In genomic region chr10:106058050-106058449, GRCm38 (mm10) we compare ENCODE assay signal across 14 mouse cellular contexts.
"Had no signal": no experiment of that assay in that cellular context is flagged by ENCODE, and none has a peak within 500 bp of the region (broad histone marks: within the 10 kb centered on the region; RNA-seq: fewer than 3 reads in every experiment).

No protein-coding gene starts in this region.

- H3K4me3 ChIP-seq: embryonic facial prominence, embryonic 10.5 days; embryonic facial prominence, embryonic 12.5 days; embryonic facial prominence, embryonic 13.5 days; embryonic facial prominence, embryonic 15.5 days; erythroblast, embryonic 14.5 days; forebrain, embryonic 10.5 days; forebrain, embryonic 12.5 days; forebrain, embryonic 13.5 days; forebrain, embryonic 15.5 days; gastrocnemius, adult 2 months; heart, adult 2 months had no signal

- H3K27me3 ChIP-seq: embryonic facial prominence, embryonic 12.5 days; embryonic facial prominence, embryonic 13.5 days; embryonic facial prominence, embryonic 15.5 days; forebrain, embryonic 12.5 days; forebrain, embryonic 13.5 days; forebrain, embryonic 15.5 days had no signal

- H3K9me3 ChIP-seq: embryonic facial prominence, embryonic 10.5 days; embryonic facial prominence, embryonic 12.5 days; embryonic facial prominence, embryonic 13.5 days; embryonic facial prominence, embryonic 15.5 days; forebrain, embryonic 10.5 days; forebrain, embryonic 12.5 days; forebrain, embryonic 13.5 days; forebrain, embryonic 15.5 days had no signal

- H3K4me2 ChIP-seq: embryonic facial prominence, embryonic 12.5 days; embryonic facial prominence, embryonic 13.5 days; embryonic facial prominence, embryonic 15.5 days; forebrain, embryonic 12.5 days; forebrain, embryonic 13.5 days; forebrain, embryonic 15.5 days had no signal

- H3K27ac ChIP-seq: embryonic facial prominence, embryonic 10.5 days; embryonic facial prominence, embryonic 12.5 days; embryonic facial prominence, embryonic 13.5 days; embryonic facial prominence, embryonic 15.5 days; forebrain, embryonic 10.5 days; forebrain, embryonic 12.5 days; forebrain, embryonic 13.5 days; forebrain, embryonic 15.5 days; gastrocnemius, adult 2 months; heart, adult 2 months had no signal

- H3K4me1 ChIP-seq: embryonic facial prominence, embryonic 10.5 days; embryonic facial prominence, embryonic 12.5 days; embryonic facial prominence, embryonic 13.5 days; embryonic facial prominence, embryonic 15.5 days; forebrain, embryonic 10.5 days; forebrain, embryonic 12.5 days; forebrain, embryonic 13.5 days; forebrain, embryonic 15.5 days had no signal

- ATAC-seq: forebrain, embryonic 13.5 days; forebrain, embryonic 14.5 days; forebrain, embryonic 15.5 days; forebrain, embryonic 16.5 days; forebrain, postnatal 0 days had no signal

- H3K9ac ChIP-seq: embryonic facial prominence, embryonic 12.5 days; embryonic facial prominence, embryonic 13.5 days; embryonic facial prominence, embryonic 15.5 days; forebrain, embryonic 12.5 days; forebrain, embryonic 13.5 days; forebrain, embryonic 15.5 days; forebrain, postnatal 0 days had no signal

- H3K36me3 ChIP-seq: embryonic facial prominence, embryonic 10.5 days; embryonic facial prominence, embryonic 12.5 days; embryonic facial prominence, embryonic 13.5 days; embryonic facial prominence, embryonic 15.5 days; forebrain, embryonic 10.5 days; forebrain, embryonic 12.5 days; forebrain, embryonic 15.5 days had no signal
